Mouse (Mus musculus): ENCODE measurements around the gene Spin2d.
A peak's percentile ranks its signal among the peaks of the same experiment; 100 is the strongest.
"Not testable (repeated sequence)": the region's sequence is repeated elsewhere in the genome, so short reads cannot be mapped to it uniquely, and the experiment has no call there.

Gene Spin2d

GRCm38 (mm10) chrX:73176889-73177288 is at the start of gene Spin2d:
Gene Spin2d (minus strand): TSS chrX:73176989.
- DNase-seq: not testable (repeated sequence)

- DNase-seq: no peak
Observed at GRCm38 (mm10) chrX:73225365-73225764, 48.6 kb upstream of the Spin2d start.

- DNase-seq: not testable (repeated sequence)
Observed at GRCm38 (mm10) chrX:73213819-73214564, 37.2 kb upstream of the Spin2d start, which contains the start of gene Xlr4b. Gene Xlr4b (plus strand): TSS chrX:73214333.

GRCm38 (mm10) chrX:73191934-73192333 is 15.1 kb upstream of the Spin2d start, which contains the start of gene Xlr3b:
Gene Xlr3b (plus strand): TSS chrX:73192207.
- DNase-seq: peak; percentile 24

- not testable (repeated sequence) for DNase-seq
Observed at GRCm38 (mm10) chrX:73149350-73149749, 27.4 kb downstream of the Spin2d start, which contains the start of gene DXBay18. Gene DXBay18 (minus strand): TSS chrX:73149450.

GRCm38 (mm10) chrX:73148496-73148895 is 28.3 kb downstream of the Spin2d start, which contains the start of gene Xlr5b:
Gene Xlr5b (plus strand): TSS chrX:73148796.
- not testable (repeated sequence) for DNase-seq

- DNase-seq: not testable (repeated sequence)
Observed at GRCm38 (mm10) chrX:73143218-73143618, 33.6 kb downstream of the Spin2d start.

Data from retina, postnatal 1 day (tissue).